Comparison of ENCODE assay signal across 16 mouse cellular contexts in genomic region chr17:75537050-75537445, GRCm38 (mm10). TPM values are rescaled to one million over a fixed set of nuclear protein-coding genes. Genes with fewer than 3 reads are reported as not detected.
DNase-seq lines count a peak whose midpoint lies in the region; ATAC-seq and TF ChIP-seq lines count a peak whose summit lies in the region.
"Had no signal": no experiment of that assay in that cellular context is flagged by ENCODE, and none has a peak within 500 bp of the region (broad histone marks: within the 10 kb centered on the region; RNA-seq: fewer than 3 reads in every experiment).

No protein-coding gene starts in this region.

- peak; percentile 70 for DNase-seq in heart, adult 11 months
- no peak for DNase-seq in heart, postnatal 10 days
- DNase-seq in stomach, postnatal 0 days (ENCODE audit: low spot score) = no peak
- no peak for DNase-seq in embryo, embryonic 10 days (ENCODE audit: low spot score)
- DNase-seq: adrenal gland, postnatal 25 days; cerebellum, adult 11 months; cerebellum, adult 18-20 months; cerebellum, adult 8-10 months; cerebellum, adult 9-11 months; cerebellum, postnatal 36 days had no signal

- WGBS in stomach, embryonic 15.5 days = 47% methylated on average over 7 of the region's 7 CpGs
- 59% methylated on average over 7 of the region's 7 CpGs for WGBS in stomach, postnatal 0 days

- H3K9me3 ChIP-seq in stomach, embryonic 15.5 days = no peaks in the 10 kb centered on the region
- H3K9me3 ChIP-seq in stomach, postnatal 0 days (ENCODE audit: control insufficient read depth, low read length) = no peaks in the 10 kb centered on the region
- H3K9me3 ChIP-seq: embryonic facial prominence, embryonic 10.5 days; embryonic facial prominence, embryonic 12.5 days; forebrain, embryonic 13.5 days; forebrain, embryonic 15.5 days had no signal

- H3K4me2 ChIP-seq in stomach, embryonic 15.5 days = no peak overlapping the region
- no peak overlapping the region for H3K4me2 ChIP-seq in stomach, postnatal 0 days (replicated peaks; ENCODE audit: low read depth)
- H3K4me2 ChIP-seq: embryonic facial prominence, embryonic 12.5 days; forebrain, embryonic 13.5 days; forebrain, embryonic 15.5 days had no signal

- no peak for TF ChIP-seq CTCF in stomach, postnatal 0 days (IDR thresholded peaks at IDR 0.05; ENCODE audit: low read depth)

- H3K27ac ChIP-seq in stomach, embryonic 15.5 days = no peak overlapping the region
- no peak overlapping the region for H3K27ac ChIP-seq in stomach, postnatal 0 days (replicated peaks)
- H3K27ac ChIP-seq: embryonic facial prominence, embryonic 10.5 days; embryonic facial prominence, embryonic 12.5 days; forebrain, embryonic 13.5 days; forebrain, embryonic 15.5 days had no signal

- no peak for TF ChIP-seq EP300 in stomach, postnatal 0 days (optimal IDR thresholded peaks at IDR 0.05)

- H3K36me3 ChIP-seq in stomach, embryonic 15.5 days = peaks cover 6% of the 10 kb centered on the region; the same call in 1 of the 2 replicates
- H3K36me3 ChIP-seq in stomach, postnatal 0 days (ENCODE audit: control insufficient read depth, insufficient read depth, low read length) = peaks cover 3% of the 10 kb centered on the region; the same call in 1 of the 2 replicates

- no peaks in the 10 kb centered on the region for H3K4me1 ChIP-seq in stomach, embryonic 15.5 days
- H3K4me1 ChIP-seq in stomach, postnatal 0 days (replicated peaks; ENCODE audit: control insufficient read depth, insufficient read depth) = no peaks in the 10 kb centered on the region
- H3K4me1 ChIP-seq: embryonic facial prominence, embryonic 12.5 days; forebrain, embryonic 13.5 days; forebrain, embryonic 15.5 days had no signal

- intact Hi-C loops in heart, postnatal 10 days (cut with DNase I) = loop anchor here (5.0 to 10.0 kb wide), 4 partner anchors 132 to 802 kb away; no protein-coding TSS in a partner anchor

- H3K27me3 ChIP-seq in stomach, embryonic 15.5 days (replicated peaks) = no peaks in the 10 kb centered on the region
- H3K27me3 ChIP-seq in stomach, postnatal 0 days (ENCODE audit: control insufficient read depth, insufficient read depth, low read length) = no peaks in the 10 kb centered on the region
- H3K27me3 ChIP-seq: embryonic facial prominence, embryonic 12.5 days; forebrain, embryonic 13.5 days; forebrain, embryonic 15.5 days had no signal

- no peak overlapping the region for H3K4me3 ChIP-seq in stomach, embryonic 15.5 days (replicated peaks)
- H3K4me3 ChIP-seq in stomach, postnatal 0 days (ENCODE audit: low read depth, low read length) = no peak overlapping the region
- H3K4me3 ChIP-seq: embryonic facial prominence, embryonic 10.5 days; embryonic facial prominence, embryonic 12.5 days; forebrain, embryonic 13.5 days; forebrain, embryonic 15.5 days had no signal

- peak; percentile 25; the same call in 1 of the 2 replicates for ATAC-seq in stomach, embryonic 15.5 days (ENCODE audit: insufficient read depth, low FRiP score, low read depth)
- no peak for ATAC-seq in stomach, postnatal 0 days (ENCODE audit: low FRiP score, low TSS enrichment)

- H3K9ac ChIP-seq in stomach, embryonic 15.5 days = no peak overlapping the region
- H3K9ac ChIP-seq in stomach, postnatal 0 days (ENCODE audit: low read length) = no peak overlapping the region
- H3K9ac ChIP-seq: embryonic facial prominence, embryonic 12.5 days; forebrain, embryonic 13.5 days; forebrain, embryonic 15.5 days; forebrain, postnatal 0 days had no signal

RNA-seq across cellular contexts. Expression of gene Fam98a, which starts 14.7 kb away (rescaled TPM):
- 10 to 100 TPM; 35.9 to 38.4 TPM for total RNA-seq in heart, postnatal 10 days (2021)
- 26.6 and 28.7 TPM in 2 replicates for polyA plus RNA-seq in stomach, embryonic 15.5 days (2015; fragmentation: Nextera tagmentation; extraction: Ambion mirVana)
- 14.2 and 15.6 TPM in 2 replicates for polyA plus RNA-seq in stomach, postnatal 0 days (2015; fragmentation: Nextera tagmentation; extraction: Ambion mirVana)
